Mouse (Mus musculus): ENCODE measurements around the gene Tmem175.
A peak's percentile ranks its signal among the peaks of the same experiment; 100 is the strongest.
"Not testable (repeated sequence)": the region's sequence is repeated elsewhere in the genome, so short reads cannot be mapped to it uniquely, and the experiment has no call there.

The Tmem175 gene

DNA sequence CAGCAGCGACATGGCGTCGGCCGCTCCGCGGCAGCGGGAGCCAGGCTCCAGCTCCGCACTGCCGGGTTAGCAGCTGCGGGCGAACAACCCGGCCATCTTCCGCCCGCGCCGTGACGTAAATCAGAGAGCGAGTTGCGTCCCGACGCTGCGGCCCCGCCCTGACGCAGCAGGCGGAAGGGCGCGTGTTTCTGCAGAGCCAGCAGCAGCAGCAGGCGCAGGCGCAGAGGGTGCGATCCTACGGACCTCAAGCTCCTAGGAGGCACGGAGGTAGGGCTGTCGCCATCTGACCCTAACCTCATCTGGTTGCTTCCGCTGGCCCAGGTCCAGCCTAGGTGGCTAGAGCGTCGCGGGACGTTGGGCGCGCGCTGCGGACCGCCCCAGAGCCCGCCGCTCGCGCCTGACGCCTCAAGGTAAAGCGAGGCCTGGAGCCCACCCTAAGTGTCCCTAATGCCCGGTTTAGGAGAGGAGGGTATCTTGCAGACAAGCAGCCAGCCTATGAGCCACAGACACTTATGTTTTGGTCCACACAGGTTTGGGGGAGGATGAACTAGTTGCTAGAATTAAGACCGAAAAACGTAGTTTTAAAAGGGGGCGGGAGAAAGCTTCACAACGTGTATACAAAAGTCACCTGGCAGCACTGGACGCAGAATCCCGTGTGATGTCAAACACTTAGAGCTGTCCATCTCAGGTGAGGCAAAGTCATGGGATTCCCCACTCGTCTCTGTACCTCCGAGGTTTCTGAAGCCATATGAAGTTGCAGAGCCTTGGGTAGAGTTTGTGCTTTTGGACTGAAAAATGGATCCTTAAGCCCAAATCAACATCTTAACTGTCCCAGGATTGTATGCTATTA, at the start of gene Tmem175, which contains the start of gene Gak:
Gene Tmem175 (plus strand): TSS at position 137 of the 850 bp plus-strand sequence.
Gene Gak (minus strand): TSS at position 122 of the 850 bp plus-strand sequence.
- peak; percentile 93 for DNase-seq (ENCODE audit: extremely low spot score, low spot score)

DNA sequence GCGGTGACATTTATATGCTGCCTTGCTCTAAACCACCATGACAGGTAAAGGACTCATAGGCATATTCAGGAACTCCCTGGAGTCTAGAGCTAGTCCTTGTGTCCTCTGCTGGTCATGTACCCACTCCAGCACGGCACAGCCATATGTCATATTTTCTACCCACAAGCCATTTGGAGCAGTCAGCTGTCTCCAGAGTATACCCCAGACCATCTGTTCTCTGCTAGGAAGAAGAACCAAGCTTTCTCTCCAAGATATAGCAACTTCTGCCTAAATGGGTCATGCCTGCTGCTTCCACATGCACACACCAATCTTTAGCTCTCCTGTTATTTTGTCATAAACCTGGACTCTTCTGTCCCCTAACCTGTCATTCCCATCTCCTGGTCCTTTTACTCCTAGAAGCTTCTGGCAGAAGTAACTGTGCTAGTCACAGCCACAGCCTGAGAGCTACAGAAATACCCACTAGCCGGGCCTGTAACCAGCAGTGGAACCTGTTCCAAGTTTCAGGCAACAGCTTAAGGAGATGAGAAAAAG, 48.1 kb upstream of the Tmem175 start:
- DNase-seq (ENCODE audit: extremely low spot score, low spot score) = no peak

GRCm38 (mm10) chr5:108599923-108600322, 29.6 kb upstream of the Tmem175 start:
- DNase-seq (ENCODE audit: extremely low spot score, low spot score) = no peak

- DNase-seq (ENCODE audit: extremely low spot score, low spot score) = no peak
Observed at GRCm38 (mm10) chr5:108602537-108602936, 27.0 kb upstream of the Tmem175 start.

- no peak for DNase-seq (ENCODE audit: extremely low spot score, low spot score)
Observed at GRCm38 (mm10) chr5:108610426-108610825, 19.1 kb upstream of the Tmem175 start.

DNA sequence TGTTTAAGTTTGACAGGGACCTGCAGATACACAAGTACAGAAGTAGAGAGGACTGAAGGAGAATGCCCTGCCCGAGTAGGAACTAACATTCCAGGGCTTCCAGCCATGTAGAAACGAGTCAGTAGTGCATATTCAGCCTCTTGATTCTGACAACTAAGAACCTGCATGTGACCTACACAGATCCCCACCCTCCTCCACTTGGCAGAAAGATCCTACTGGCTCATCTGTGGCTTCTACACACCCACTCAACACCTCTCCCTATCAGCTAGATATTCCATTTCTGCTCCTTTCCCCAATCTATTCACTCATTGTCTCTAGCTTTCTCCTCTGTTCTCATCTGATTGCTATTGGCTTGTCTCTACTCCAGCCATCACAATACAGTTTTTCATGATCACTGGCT, 7.7 kb upstream of the Tmem175 start:
- no peak for DNase-seq (ENCODE audit: extremely low spot score, low spot score)

- DNase-seq (ENCODE audit: extremely low spot score, low spot score) = no peak
Observed at GRCm38 (mm10) chr5:108626050-108626660, 3.4 kb upstream of the Tmem175 start.

GRCm38 (mm10) chr5:108628891-108629633, 508 bp upstream of the Tmem175 start:
- no peak for DNase-seq (ENCODE audit: extremely low spot score, low spot score)

DNA sequence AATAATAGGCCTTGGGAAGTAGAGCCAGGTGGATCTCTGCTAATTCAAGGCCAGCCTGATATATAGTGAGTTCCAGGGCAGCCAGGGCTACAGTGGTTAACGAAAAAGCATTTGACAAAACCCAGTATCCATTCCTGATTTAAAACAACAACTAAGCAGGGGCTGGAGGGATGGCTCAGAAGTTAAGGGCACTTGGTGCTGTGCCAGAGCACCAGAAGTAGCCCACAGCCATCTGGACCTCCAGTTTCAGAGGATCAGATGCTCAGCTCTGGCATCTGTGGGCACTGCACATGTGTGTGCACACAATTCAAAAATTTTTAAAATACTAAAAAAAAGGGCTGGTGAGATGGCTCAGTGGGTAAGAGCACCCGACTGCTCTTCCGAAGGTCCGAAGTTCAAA, 4.1 kb downstream of the Tmem175 start:
- no peak for DNase-seq (ENCODE audit: extremely low spot score, low spot score)

- not testable (repeated sequence) for DNase-seq (ENCODE audit: extremely low spot score, low spot score)
Observed at GRCm38 (mm10) chr5:108634088-108634487, 4.5 kb downstream of the Tmem175 start.

DNA sequence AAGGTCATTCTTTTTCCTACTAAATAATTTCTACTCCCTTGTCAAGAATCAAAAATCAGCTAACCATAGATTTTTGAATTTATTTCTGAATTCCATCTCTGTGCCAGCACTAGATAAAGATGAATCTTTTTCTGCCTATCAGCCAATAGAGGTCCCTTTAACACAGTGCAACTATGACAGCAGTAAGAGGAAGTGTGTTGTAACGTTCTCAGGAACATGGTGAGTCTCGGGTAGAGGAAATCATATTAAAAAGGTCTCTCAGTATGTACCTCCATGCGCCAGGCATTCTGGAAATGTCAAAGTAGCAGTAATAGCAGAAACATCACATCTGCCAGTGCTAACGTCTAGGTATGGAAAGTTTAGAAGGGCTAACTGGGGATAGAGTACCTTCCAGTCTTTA, 6.6 kb downstream of the Tmem175 start:
- no peak for DNase-seq (ENCODE audit: extremely low spot score, low spot score)

DNA sequence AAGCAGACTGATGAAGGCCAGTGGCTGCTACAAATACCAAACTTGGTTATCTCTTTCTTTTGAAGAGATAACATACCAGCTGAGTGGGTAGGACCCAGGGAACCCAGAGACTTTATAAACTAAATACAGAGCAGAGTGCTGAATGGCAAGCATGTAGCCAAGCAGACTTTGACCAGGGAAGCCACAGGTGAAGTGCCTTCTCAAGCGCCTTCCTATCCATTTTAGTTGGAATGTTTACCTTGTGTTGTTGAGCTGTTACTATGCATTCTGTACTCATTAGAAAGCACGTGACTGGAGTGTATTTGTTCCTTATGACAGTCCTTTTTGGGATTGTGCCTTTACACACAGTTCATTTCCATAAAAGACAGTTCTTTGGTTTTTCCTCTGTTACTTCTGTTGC, 14.1 kb downstream of the Tmem175 start:
- no peak for DNase-seq (ENCODE audit: extremely low spot score, low spot score)

DNA sequence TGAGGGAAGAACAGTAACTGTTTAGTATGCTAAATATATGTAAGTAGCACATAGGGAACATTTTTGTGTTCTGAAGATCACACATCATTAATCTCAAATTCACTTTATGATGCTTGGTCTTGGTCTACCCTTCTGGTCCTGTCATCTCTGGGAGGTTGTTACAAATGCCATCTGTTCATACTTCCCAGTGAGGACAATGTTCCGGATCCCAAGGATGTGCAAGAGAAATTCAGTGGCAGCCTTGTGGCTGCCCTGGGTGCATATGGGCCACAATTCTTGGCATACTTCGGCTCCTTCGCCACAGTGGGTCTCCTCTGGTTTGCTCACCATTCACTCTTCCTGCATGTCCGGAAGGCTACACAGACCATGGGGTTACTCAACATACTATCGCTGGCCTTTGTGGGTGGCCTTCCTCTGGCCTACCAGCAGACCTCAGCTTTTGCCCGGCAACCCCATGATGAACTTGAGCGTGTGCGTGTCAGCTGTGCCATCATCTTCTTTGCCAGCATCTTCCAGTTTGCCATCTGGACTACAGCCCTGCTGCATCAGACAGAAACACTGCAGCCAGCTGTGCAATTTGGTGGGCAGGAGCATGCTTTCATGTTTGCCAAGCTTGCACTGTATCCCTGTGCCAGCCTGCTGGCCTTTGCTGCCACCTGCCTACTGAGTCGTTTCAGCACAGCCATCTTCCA, 16.2 kb downstream of the Tmem175 start:
- no peak for DNase-seq (ENCODE audit: extremely low spot score, low spot score)

- no peak for DNase-seq (ENCODE audit: extremely low spot score, low spot score)
Observed at GRCm38 (mm10) chr5:108646343-108646660, 16.7 kb downstream of the Tmem175 start.

DNA sequence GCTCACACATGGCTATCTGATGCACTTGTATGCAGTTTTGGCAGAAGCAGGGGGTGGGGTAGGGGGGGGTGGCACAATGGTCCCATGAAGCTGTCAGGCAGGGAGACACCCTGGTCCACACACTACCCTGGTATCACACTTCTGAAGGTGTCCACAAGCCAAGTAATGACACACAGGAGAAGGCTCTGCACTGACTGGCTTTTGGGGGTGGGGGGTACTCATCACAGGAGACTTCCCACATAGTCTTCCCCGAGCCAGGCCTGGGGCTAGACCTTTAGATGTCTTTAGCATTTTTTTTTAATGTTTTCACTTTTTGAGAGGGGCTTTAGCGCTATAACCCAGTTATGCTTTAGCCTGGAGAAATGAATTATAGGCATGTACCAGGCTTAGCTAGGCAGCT, 17.7 kb downstream of the Tmem175 start:
- no peak for DNase-seq (ENCODE audit: extremely low spot score, low spot score)

DNA sequence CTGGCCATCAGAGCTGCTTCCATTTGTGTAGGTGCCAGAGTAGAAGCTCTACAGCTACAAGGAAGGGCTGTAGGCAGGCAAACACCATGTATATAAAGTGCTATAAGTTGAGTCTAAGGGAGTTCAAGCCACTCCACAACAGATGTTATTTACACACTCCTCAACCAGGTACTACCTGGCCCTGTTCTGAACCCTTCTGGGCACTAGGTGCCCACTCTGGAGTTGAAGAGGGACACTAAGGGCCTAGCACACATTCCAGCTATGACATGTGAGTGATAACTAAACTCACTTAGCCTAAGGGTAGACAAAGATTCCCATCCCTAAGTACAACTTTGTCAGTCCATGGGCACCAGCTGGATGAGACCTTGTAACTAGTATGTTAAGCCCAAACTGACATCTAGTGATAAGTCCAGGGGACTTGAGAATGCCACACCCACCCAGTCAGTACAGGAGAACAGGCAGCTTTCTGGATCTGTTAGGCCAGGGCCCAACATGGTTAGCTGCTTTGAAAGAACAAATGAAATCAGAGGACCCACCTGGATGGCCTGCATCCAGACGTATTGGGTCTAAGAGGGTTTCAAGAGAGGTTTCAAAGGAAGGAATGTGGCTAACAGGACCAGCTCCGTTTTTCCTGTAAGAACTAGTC, 18.4 kb downstream of the Tmem175 start:
- no peak for DNase-seq (ENCODE audit: extremely low spot score, low spot score)

- no peak for DNase-seq (ENCODE audit: extremely low spot score, low spot score)
Observed at GRCm38 (mm10) chr5:108648937-108649576, 19.5 kb downstream of the Tmem175 start.

DNA sequence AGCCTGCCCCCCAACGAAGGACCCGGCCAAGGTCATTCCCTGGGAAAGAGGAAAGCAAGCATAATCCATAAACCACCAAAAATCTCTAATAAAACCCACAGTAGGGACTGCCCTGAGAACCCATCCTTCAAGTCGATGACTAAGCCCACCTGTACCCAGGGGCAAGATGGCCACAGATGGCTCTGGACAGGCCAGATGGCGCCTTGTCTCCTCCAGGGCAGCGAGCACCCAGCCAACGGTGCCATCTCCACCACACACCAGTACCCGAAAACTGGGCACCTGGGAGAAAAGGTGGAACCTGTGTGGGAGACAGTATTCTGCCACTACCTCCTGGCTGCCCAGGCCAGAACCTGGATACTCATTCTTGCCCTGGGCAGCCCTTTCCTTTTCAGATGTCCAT, 20.8 kb downstream of the Tmem175 start:
- no peak for DNase-seq (ENCODE audit: extremely low spot score, low spot score)

GRCm38 (mm10) chr5:108651136-108651720, 21.7 kb downstream of the Tmem175 start:
- no peak for DNase-seq (ENCODE audit: extremely low spot score, low spot score)

GRCm38 (mm10) chr5:108651823-108652222, 22.3 kb downstream of the Tmem175 start:
- DNase-seq (ENCODE audit: extremely low spot score, low spot score) = no peak
